Mouse (Mus musculus) heart, postnatal 36 days (tissue): ENCODE data around the gene Gm525. TPM values are rescaled to one million over a fixed set of nuclear protein-coding genes. Genes with fewer than 3 reads are reported as not detected.
"Not testable (repeated sequence)": the region's sequence is repeated elsewhere in the genome, so short reads cannot be mapped to it uniquely, and the experiment has no call there.

Source experiments
- DNase-seq, 2 experiments: peaks; one replicate each; pipeline ENCODE4 v3.0.0; 2021 to 2022
- intact Hi-C: fragments of 180-260 bp; cut with DNase I; formaldehyde crosslinking; loops from one replicate; pipeline ENCODE4 v1.15.1; 2025
- total RNA-seq, 2 experiments: library from RNA; stranded (reverse); gene quantifications; 2 replicates each; pipeline ENCODE4 v1.2.3; 2021

Gm525 gene
- total RNA-seq, 2 experiments from 2014 or later: not detected

DNA sequence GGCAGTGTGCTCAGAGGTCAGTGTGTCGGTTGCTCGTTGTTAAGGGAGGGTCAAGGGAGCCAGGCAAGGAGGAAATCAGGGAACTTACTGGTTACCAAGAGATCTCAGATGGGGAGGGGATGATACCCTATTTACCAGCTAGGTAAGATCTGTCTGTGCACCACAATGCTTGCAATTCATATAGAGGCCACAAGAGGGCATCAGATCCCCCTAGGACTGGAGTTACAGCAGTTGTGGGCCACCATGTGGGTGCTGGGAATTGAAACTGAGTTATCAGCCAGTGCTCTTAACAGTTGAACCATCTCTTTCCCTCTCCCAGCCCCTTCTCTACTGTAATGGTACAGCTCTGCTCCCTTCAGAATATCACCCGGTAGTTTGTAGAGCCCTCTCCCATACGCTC lies 15.1 kb downstream of the Gm525 start:
- DNase-seq: no peak
- intact Hi-C loops: no loop called here

DNA sequence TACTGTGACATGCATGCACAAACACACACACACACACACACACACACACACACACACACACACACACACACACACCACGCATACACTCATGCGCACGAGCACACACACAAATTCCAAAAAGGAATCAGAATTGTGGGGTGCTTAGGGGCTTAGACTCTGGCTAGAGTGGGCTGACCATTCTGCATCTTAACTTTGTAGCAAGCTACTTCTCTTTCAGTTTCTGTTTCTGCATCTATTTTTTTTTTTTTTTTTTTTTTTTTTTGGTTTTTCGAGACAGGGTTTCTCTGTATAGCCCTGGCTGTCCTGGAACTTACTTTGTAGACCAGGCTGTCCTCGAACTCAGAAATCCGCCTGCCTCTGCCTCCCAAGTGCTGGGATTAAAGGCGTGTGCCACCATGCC lies 16.7 kb downstream of the Gm525 start:
- intact Hi-C loops, DNase-seq: not testable (repeated sequence)

DNA sequence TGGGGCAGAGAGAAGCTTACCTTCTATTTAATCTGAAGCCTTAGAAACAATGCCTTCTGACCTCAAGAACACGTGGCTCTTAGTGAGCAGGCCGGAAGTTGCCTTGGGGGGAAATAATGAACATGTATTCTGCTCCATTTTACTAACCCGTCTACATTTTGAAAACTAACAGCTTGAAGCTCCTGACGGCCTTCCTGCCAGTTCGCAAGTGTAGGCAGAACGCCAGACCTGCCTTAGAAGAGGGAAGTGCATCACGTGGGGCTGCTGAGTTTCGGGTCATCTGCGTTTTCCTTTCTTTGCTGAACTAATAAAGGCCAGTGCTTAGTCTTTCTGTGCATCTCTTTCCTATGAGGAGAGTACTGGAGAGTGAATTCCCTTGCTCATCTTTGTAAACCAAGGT lies 19.1 kb downstream of the Gm525 start:
- peak; percentile 47 to 67 for DNase-seq
- intact Hi-C loops: no loop called here

DNA sequence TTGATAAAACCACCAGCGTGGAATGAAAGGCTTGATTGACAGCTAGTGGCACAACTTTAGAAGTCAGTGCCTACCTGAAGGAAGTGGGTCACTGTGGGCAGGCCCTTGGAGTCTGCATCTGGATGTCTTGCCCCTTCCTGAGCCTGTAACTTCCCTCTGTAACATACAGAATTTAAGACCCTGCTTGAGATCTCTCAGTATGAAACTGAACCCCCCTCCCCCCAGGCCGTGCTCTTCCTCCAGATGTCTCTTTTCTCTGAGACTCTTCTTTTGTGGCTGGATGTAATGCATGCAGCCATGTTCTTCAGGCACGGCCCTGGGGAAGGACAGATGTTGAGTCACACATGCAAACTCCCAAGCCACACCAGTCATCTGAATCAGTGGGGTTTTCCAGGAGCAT lies 21.7 kb downstream of the Gm525 start:
- intact Hi-C loops: no loop called here
- DNase-seq: no peak

DNA sequence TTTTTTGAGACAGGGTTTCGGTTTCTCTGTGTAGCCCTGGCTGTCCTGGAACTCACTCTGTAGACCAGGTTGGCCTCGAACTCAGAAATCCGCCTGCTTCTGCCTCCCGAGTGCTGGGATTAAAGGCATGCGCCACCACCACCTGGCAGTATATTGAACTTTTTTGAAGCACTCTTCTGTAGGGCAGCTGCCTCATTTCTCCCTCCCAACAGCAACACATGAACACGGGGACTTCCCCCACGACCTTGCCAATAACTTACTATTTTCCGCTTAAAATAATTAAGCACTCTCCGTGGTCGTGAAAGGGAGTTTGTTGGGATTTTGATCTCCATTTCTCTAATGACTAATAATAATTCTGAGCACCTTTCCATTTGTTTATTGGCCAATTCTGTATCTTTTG lies 23.7 kb downstream of the Gm525 start:
- intact Hi-C loops, DNase-seq: not testable (repeated sequence)

DNA sequence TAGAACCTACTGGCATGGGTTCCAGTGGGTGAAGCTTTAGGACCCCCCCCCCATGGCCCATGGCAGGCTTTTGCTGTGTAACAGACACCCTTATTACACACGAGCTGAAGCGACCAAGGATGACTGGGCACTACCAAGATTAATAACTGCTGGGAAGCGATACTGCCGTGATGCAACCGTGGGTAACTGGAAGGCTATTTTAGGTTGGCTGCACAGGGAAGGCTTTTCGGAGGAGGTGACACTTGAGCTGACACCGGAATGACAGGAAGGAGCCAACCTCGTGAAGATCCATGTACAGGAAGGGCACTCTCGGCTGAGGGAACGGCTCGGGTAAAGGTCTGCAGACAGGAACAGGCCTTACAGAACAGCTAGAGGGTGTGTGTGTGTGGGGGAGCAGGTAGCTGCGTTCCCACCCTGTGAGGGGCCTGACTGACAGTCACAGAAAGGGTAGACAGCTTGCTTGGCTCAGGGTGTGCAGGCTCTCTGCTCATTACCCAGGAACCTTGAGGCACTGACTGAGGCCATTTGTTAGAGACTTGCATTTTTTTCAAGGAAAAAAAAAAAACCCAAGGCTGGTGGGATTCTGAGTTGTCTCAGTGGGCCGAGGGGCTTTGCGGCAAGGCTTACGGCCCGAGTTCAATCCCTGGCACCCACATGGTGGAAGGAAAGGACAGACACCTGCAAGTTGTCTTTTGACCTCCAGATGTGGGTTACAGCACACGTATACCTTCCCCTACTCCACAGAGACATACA lies 24.6 kb downstream of the Gm525 start:
- DNase-seq: no peak
- intact Hi-C loops: no loop called here

DNA sequence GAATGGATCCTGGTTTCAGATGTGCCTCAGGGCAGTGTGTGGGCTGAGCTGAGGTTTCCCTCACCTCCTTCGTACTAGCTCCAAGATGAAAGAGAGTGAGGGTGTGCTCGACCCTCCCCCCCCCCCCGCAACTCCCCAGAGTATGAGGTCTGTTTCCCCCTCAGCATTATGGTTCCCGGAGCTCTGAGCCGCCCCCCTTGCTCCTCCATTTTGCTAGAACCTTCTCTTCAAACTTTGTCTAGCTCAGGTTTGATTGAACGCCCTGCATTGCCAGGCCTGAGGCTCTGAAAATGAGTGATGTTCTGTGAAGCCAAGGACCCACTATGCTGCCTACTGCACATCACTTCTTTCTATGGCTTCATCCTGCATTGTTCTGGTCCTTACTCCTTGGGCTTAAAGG lies 25.3 kb downstream of the Gm525 start:
- DNase-seq: no peak
- intact Hi-C loops: no loop called here

DNA sequence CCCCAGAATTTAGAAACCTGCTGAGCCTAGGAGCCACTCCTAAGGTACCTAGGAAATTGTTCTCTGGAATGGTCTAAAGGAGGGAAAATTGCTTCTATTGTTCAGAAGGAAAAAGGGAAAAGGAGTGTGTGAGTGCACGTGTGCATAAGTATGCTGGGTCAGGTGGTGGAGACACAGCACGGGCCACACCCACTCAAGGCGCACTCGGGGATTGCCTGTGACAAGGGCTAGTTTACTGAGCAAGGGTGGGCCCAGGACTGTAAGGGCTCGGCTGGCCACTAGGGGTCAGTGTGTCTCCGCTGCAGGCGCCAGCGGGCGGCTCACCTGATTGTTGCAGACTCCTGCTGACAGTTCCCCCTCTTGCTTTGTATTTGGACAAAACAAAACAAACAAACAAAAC lies 26.8 kb downstream of the Gm525 start:
- intact Hi-C loops: loop anchor here (1.0 to 5.0 kb wide), 4 partner anchors 42 to 620 kb away; no protein-coding TSS in a partner anchor
- DNase-seq: peak; percentile 91 to 92

DNA sequence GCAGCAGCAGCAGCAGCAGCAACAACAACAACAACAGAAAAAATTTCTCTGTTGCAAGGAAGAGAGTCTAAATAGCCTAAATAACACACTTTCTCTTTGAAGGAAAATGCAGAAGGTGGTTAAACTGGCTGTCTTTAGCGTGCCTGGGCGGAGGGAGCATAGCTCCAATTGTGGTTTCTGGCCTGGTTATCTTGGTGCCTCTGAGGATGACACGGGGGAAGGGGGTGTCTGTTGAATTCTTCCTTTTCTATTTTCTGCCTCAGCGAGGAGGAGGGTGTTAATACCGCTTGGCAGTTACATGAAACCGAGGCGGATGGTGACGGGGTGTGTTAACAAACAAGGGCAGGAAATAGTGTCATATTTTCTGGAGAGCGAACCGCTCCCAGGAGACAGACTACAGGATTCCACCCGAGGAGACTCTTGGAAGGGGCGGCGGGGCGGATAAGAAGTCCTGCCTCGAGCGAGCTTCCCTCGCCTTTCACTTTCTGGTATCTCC lies 27.2 kb downstream of the Gm525 start:
- peak; percentile 59 to 66 for DNase-seq

DNA sequence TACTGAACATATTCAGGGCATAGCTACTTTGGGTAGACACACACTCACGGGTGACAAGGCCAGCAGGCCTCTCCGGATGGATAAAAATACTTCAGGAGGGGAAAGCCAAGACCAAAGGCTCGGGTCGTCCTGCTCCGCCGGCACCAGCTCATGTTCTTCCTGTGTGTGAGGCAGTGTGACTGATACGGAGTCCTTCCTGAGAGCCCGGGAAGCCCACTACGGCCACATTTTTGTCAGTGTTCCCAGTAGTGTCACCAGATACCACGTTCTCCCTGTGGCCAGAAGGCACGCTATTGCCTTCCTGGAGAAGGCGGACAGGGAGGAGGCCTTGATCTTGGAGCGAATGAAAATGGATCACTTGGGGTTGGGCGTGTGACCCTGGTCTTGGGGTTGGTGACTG lies 29.5 kb downstream of the Gm525 start:
- intact Hi-C loops: loop anchor here (5.0 kb wide), 1 partner anchor 39 kb away; no protein-coding TSS in a partner anchor
- peak; percentile 25 to 32 for DNase-seq

More for the DNA sequence above, 27.2 kb downstream of the Gm525 start:
- intact Hi-C loops: loop anchor here (1.0 to 5.0 kb wide), 4 partner anchors 41 to 620 kb away; no protein-coding TSS in a partner anchor

DNA sequence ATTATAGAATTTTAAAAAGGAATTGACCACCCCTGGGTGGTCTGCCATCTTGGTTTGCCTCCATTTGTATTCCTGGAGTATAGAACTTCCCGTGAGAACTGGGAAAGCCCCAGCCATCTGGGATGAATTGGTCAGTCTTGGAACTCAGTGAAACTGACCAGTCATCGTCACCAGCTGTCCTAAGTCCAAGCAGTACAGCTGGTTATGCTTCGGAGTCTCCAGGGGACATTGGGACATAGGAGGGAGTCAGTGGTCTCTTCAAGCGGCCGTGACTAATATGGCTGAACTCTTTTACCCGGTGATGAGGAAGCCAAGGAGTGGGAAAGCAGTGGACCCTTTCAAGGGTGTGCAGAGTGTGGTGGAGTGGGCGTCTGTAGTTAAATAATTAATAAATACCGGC lies 31.6 kb downstream of the Gm525 start:
- intact Hi-C loops: no loop called here

DNA sequence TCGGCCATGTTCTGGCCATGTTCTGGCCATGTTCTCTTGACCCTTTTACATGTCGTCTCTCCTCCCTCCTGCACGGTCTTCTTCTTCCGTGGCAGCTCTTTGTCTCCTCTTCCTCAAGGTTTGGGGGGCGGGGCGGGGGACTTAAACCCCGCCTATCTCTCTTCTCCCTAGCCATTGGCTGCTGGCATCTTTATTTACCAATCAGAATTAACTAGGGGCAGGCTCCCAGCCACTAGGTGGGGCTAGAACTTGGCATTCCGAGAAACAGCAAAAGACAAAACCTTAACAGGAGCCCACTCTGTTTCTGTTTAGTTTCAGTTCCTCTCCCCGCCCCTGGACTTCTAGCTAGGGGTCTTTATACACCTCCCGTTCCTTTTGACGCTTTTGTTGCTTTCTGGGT lies 32.2 kb downstream of the Gm525 start:
- intact Hi-C loops: no loop called here
- DNase-seq: no peak

More for the DNA sequence above, 31.6 kb downstream of the Gm525 start:
- no peak for DNase-seq

DNA sequence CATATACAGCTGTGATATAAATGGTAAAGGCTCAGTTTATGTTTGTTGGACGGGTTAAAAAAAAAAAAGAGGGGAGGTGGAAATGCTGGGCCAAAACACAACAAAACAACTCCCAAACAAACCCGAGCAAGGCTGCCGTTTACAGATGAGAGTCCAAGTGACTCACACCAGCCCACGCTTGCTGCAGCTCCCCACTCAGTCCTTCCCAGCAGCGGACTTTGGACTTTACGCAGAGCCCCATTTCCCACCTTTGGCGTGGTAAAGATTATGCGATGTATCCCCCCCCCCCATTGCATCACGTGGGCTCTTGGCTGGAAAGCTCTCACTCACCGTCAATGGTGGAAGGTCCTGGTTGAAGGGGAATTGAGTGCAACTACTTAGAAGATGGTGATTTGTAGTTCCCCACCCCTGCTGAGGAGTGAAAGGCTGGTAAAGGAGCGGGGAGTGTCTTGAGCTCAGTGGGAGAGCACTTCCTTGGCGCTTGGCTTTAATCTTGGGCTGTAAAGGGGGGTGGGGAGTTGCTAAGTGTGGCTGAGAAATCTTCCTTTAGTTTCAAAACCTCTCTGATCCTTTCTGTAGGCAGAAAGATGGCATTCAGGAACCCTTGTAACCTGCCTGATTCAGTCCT lies 33.7 kb downstream of the Gm525 start:
- intact Hi-C loops: no loop called here
- DNase-seq: no peak

DNA sequence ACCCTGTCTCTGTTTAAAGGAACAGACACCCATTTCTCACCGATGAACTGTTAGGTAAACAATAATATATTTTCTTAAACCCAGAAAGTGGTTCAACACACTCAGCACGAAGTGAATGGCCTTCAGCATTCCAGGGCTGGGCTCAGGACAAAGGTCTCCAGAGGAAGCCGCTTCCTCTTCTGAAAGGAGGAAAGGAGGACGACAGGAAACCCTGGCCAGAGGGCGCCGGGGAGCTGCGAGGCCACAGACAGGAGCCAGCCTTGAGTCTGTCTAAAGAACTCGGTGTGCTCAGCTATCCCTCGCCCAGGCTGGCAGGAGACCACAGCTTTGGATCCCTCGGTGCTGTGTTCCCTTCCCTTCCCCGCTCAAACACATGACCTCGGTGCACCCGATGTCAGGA lies 50.8 kb downstream of the Gm525 start:
- peak in 1 of 2 experiments; percentile 10 for DNase-seq
- intact Hi-C loops: no loop called here

DNA sequence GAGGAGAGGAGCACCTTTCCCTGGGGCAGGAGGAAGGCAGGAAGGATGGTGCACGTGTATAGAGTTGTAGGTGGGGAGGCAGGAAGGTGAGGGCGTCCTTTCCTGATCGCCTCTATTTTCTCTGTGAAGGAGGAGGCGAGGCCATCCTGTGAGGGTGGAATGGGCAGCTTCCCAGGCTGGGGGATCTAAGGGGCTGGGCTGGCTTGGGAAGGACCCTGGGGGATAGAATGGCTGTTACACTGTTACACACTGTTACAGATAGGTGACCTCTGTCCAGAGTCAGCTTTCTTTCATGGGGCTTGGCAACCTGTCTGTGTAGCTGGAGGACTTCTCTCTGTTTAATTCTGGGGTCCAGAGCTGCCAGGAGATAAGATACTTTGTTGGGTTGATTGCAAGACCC lies 57.2 kb downstream of the Gm525 start:
- DNase-seq: no peak
- intact Hi-C loops: no loop called here

DNA sequence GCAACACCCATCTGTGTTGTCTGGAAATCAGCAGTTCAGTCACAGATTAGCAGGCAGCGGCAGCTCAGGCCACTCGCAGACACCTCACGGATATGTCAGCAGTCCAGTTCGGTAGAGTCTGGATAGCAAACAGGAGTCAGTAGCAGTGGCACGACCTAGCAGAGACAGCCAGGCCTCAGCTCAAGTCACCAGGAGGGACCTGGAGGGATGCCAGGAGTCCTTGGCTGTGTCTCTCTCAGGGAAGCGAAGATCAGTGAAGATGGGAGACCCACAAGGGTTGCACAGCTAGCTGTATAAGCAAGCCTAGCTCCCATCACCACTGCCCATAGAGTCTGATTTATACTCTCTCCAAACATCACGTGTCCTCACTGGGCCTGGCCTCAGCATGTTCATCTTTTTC lies 58.8 kb downstream of the Gm525 start:
- no peak for DNase-seq
- intact Hi-C loops: no loop called here

DNA sequence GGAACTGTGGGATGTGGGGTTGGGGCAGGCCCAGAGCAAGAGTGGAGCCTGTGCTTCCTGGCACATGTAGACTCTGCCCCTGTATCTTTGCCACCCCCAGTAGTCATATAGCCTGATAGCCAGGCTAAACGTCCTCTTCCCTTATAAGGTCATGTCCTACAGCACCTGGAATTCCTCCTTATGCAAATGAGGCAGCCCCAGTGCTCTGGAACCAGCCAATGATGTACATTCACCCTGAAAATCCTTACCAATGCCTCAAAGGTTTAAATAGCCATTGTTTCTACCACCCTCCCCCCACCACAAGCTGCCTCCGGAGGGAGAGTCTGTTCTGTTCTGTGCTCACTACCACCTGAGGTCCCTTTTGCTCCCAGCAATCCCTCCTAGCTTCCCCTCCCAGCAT lies 60.6 kb downstream of the Gm525 start:
- intact Hi-C loops: no loop called here
- DNase-seq: no peak

DNA sequence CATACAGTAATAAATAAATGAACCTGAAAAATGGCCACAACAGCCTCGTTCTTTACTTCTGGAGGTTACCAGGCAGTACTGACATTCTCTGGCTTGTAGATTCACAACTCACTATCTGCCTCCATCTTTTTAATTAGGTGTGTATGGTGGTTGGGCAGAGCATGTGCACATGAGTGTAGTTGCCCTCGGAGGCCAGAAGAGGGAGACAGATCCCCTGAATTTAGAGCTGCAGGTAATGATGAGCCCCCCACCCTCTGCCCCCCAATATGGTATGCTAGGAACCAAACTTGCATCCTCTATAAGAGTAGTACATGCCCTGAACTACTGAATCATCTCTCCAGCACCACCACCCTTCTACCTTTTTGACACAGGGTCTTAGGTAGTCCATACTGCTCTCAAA lies 64.3 kb downstream of the Gm525 start:
- no peak for DNase-seq
- intact Hi-C loops: no loop called here
